Mouse (Mus musculus) adrenal gland (tissue): ENCODE measurements around the gene Khdc3.
"Not testable (repeated sequence)": the region's sequence is repeated elsewhere in the genome, so short reads cannot be mapped to it uniquely, and the experiment has no call there.

Source experiments
- intact Hi-C: fragments of 180-260 bp; cut with DNase I; formaldehyde crosslinking; loops from one replicate; pipeline ENCODE4 v1.15.1; 2025
- long read RNA-seq, 2 experiments: library from polyadenylated mRNA; unstranded; transcript quantifications; one replicate each; pipeline ENCODE4 v2.0.0; 2020; ENCODE audit warnings: borderline replicate concordance in 1 of 2; ENCODE audit not compliant: insufficient replicate concordance in 1 of 2

The Khdc3 gene
- long read RNA-seq, experiment 1: 0 reads
- long read RNA-seq, experiment 2: 0 reads

- intact Hi-C loops: no loop called here
Observed at GRCm38 (mm10) chr9:73101536-73101935, at the start of gene Khdc3. TSS of gene Khdc3 (plus strand) at chr9:73101836.

DNA sequence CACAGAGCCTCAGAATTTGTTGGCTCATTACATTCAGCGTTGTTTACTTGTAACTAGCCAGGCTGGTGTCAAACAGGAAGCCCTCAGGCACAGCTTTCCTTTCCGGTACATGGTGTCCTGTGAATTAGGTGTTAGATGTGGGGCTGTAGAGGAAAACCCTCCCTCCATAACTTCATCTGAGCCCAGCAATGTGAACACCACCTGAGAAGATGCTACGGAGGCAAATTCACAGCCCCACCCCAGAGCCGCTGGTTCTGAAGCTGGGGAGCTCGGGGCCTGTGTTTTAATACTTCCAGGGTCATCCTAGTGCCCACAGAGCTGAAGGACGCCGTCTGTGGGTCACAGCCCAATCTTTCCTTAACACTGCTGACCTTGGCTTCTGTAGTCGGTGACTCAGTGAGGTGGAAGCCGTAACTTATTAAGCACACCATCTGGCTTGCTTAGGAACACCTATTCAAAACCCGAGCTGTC is 46.2 kb upstream of the Khdc3 start:
- intact Hi-C loops: no loop called here

- intact Hi-C loops: no loop called here
Observed at GRCm38 (mm10) chr9:73059224-73059623, 42.4 kb upstream of the Khdc3 start.

GRCm38 (mm10) chr9:73063621-73064290 is 37.9 kb upstream of the Khdc3 start:
- intact Hi-C loops: no loop called here

- intact Hi-C loops: no loop called here
Observed at GRCm38 (mm10) chr9:73067086-73067485, 34.5 kb upstream of the Khdc3 start.

- intact Hi-C loops: no loop called here
Observed at GRCm38 (mm10) chr9:73068230-73068679, 33.4 kb upstream of the Khdc3 start.

GRCm38 (mm10) chr9:73068688-73069087 is 32.9 kb upstream of the Khdc3 start:
- intact Hi-C loops: no loop called here

GRCm38 (mm10) chr9:73070971-73071659 is 30.5 kb upstream of the Khdc3 start:
- intact Hi-C loops: no loop called here

- intact Hi-C loops: no loop called here
Observed at GRCm38 (mm10) chr9:73072426-73072825, 29.2 kb upstream of the Khdc3 start.

- intact Hi-C loops: no loop called here
Observed at GRCm38 (mm10) chr9:73073169-73073568, 28.5 kb upstream of the Khdc3 start.

DNA sequence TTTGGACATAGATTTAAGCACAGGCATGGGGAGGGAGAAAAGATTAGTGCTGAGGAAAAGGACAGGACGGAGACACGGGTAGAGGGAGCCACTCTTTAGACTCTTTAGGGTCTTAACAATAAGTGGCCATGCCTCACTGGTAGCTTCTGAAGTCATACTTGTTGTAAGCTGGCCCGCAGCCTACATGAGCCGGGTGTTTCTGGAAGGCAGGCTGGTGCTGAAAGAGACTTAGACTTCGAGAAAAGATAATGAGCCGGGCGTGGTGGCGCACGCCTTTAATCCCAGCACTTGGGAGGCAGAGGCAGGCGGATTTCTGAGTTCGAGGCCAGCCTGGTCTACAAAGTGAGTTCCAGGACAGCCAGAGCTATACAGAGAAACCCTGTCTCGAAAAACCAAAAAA is 22.3 kb upstream of the Khdc3 start:
- intact Hi-C loops: not testable (repeated sequence)

DNA sequence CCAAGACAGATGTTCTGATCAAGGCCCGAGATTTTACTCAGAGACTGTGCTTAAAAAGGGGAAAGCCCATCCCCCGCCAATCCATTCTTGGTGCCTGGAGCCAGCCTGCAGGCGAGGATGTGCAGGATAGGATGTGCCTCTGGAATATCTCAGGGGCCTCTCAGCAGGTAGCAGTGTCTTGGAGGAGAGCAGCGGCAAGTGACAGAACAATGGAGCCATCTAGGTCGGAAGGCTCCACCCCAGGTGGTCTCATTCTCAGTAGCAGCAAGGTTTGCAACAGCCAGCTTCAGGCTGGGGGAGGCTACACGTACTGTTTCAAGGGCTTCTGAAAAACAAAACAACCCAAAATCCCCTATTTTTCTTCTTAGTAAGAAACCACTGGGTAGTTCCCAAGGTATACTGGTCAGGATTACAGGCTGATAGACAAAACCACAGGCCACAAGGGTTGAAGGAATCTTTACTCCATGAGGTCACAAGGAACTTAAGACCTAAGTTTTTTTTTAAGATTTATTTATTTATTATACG is 21.8 kb upstream of the Khdc3 start:
- intact Hi-C loops: no loop called here

GRCm38 (mm10) chr9:73082291-73083000 is 19.2 kb upstream of the Khdc3 start:
- intact Hi-C loops: no loop called here

DNA sequence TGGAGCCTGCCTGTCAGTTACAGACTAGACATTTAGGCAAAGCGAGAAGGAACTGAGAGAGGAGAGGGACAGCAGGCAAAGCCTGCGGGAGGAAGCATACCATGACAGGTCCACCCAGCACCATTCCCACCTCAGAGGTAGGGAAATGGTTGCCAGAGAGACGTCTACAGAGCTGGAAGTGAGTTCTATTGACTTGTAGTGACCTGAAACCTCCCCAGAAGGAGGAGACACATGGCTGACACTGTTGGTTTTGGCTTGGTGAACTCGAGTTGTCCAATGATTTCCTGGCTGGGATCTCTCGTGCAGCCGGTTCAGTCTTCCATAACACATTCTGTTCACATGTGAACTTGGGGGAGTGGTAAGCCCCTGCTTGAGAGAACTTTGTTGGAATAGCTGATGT is 17.7 kb upstream of the Khdc3 start:
- intact Hi-C loops: no loop called here

DNA sequence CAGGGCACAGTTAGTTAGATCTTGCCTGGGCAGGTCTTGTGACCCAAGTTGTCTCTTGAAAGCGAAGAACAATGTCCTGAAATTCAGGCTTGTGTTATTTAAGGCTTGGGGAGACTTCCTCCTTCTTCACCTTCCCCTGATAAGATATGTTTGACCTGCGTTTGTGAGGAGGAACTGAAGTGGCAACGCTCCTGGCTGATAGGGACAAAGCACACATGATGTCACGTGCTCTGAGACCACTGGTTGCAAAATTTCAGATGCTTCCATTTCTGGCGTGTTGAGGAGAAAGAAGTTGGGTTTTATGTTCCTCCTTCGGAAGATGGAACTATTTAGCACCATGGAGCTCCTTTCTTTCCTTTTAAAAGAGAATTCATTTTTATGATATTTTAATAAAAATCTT is 15.8 kb upstream of the Khdc3 start:
- intact Hi-C loops: no loop called here

GRCm38 (mm10) chr9:73087121-73087520 is 14.5 kb upstream of the Khdc3 start:
- intact Hi-C loops: no loop called here

GRCm38 (mm10) chr9:73087581-73087980 is 14.1 kb upstream of the Khdc3 start:
- intact Hi-C loops: no loop called here

- intact Hi-C loops: no loop called here
Observed at GRCm38 (mm10) chr9:73089222-73089920, 12.3 kb upstream of the Khdc3 start.

DNA sequence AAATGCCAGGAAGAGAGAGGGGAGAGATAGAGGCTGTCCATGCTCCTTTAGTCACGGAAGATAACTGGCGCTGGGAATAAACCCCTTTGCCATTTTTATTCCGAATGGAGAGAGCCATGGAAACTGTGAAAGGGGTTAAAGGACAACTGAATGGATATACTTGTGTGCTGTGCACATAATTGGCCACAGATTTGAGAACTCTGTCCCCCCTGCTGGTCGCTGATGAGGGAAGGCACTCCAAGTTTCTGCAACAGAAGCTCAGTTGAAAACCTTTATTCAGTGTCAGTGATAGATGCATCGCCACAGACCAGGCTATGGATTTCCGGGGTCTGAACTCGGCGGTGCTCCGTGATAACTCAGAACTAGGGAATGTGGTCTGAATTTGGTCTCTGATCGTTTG is 11.5 kb upstream of the Khdc3 start:
- intact Hi-C loops: loop anchor here (5.0 kb wide), 1 partner anchor 123 kb away; no protein-coding TSS in a partner anchor

DNA sequence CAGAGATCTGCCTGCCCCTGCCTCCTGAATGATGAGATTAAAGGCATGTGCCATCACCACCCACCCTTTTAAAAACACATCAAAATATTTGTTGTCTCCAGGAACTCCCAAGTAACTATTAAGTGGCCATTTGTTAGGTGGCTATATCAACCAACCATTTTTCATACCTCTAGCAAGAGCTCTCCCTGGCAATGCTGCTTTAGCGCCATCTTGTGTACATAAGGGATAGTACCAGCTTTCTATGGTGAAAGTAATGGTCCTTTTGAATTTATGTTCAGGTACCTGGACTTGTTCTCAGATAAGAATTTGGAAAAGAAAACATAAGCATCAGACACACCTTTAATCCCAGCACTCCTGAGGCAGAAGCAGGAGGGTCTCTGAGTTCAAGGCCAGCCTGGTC is 9.9 kb upstream of the Khdc3 start:
- intact Hi-C loops: loop anchor here (1.0 to 5.0 kb wide), 2 partner anchors 47 to 124 kb away; partner anchors contain the start of gene Rab27a

DNA sequence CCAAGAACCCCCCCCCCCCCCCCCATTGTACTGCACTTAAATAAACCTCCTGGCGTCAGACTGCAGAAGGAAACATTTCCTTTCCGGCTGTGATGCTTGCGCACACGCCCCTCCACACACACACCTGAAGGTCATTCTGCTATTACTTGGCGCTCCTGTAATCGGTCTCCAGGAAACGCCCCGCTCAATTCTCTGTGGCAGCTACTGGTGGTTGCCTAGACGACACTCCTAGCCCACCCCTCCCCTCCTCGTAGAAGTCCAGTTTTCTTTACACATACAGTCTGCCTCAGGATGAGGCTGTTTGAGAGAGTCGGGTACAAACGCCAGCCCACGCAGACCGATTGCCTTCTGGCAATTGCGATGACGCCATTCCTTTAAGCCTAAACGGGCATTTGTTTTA is 7.1 kb upstream of the Khdc3 start:
- intact Hi-C loops: loop anchor here (5.0 kb wide), 1 partner anchor 127 kb away; no protein-coding TSS in a partner anchor
